Comparison of ENCODE assay signal across 18 mouse cellular contexts in genomic region chr1:75304662-75305061, GRCm38 (mm10). TPM values are rescaled to one million over a fixed set of nuclear protein-coding genes. Genes with fewer than 3 reads are reported as not detected.
"Had no signal": no experiment of that assay in that cellular context is flagged by ENCODE, and none has a peak within 500 bp of the region (broad histone marks: within the 10 kb centered on the region; RNA-seq: fewer than 3 reads in every experiment).

No protein-coding gene starts in this region.

- H3K4me2 ChIP-seq: neural tube, embryonic 12.5 days; neural tube, embryonic 13.5 days; neural tube, embryonic 15.5 days; stomach, embryonic 15.5 days had no signal

- DNase-seq: retina, postnatal 1 day; right cerebral cortex, adult 18-20 months; right cerebral cortex, postnatal 14 days; right cerebral cortex, postnatal 25 days; right cerebral cortex, postnatal 4 days; spleen, adult 18-20 months; thymus, adult 18-20 months; thymus, adult 2 months; thymus, postnatal 14 days; thymus, postnatal 25 days; thymus, postnatal 36 days; thymus, postnatal 4 days had no signal

- H3K9me3 ChIP-seq: neural tube, embryonic 12.5 days; neural tube, embryonic 13.5 days; neural tube, embryonic 15.5 days; stomach, embryonic 15.5 days had no signal

- H3K4me1 ChIP-seq: neural tube, embryonic 12.5 days; neural tube, embryonic 13.5 days; neural tube, embryonic 15.5 days; stomach, embryonic 15.5 days had no signal

- H3K27ac ChIP-seq: neural tube, embryonic 12.5 days; neural tube, embryonic 13.5 days; neural tube, embryonic 15.5 days; stomach, embryonic 15.5 days; stomach, postnatal 0 days had no signal

- H3K27me3 ChIP-seq: neural tube, embryonic 12.5 days; neural tube, embryonic 13.5 days; neural tube, embryonic 15.5 days; stomach, embryonic 15.5 days had no signal

- H3K4me3 ChIP-seq: neural tube, embryonic 12.5 days; neural tube, embryonic 13.5 days; neural tube, embryonic 15.5 days; stomach, embryonic 15.5 days had no signal

- H3K9ac ChIP-seq: neural tube, embryonic 12.5 days; neural tube, embryonic 13.5 days; neural tube, embryonic 15.5 days; stomach, embryonic 15.5 days had no signal

RNA-seq across cellular contexts. Expression of gene Resp18, which starts 26.4 kb away (rescaled TPM):
- polyA plus RNA-seq: spleen, adult 2 months had no signal
